Mouse (Mus musculus) thymus, postnatal 14 days (tissue): ENCODE results near the gene Dnajb8.
A peak's percentile ranks its signal among the peaks of the same experiment; 100 is the strongest.

Experiments used
- DNase-seq: peaks from one replicate; pipeline ENCODE4 v3.0.0; 2021

Dnajb8 gene

GRCm38 (mm10) chr6:88232221-88232620 lies 10.2 kb downstream of the Dnajb8 start:
- DNase-seq: no peak

GRCm38 (mm10) chr6:88233996-88234395 lies 11.9 kb downstream of the Dnajb8 start:
- DNase-seq: no peak

GRCm38 (mm10) chr6:88235461-88235860 lies 13.4 kb downstream of the Dnajb8 start:
- no peak for DNase-seq

GRCm38 (mm10) chr6:88235983-88236382 lies 13.9 kb downstream of the Dnajb8 start:
- DNase-seq: no peak

GRCm38 (mm10) chr6:88236513-88236912 lies 14.4 kb downstream of the Dnajb8 start:
- DNase-seq: no peak

GRCm38 (mm10) chr6:88242604-88243003 lies 20.5 kb downstream of the Dnajb8 start:
- peak; percentile 43 for DNase-seq

GRCm38 (mm10) chr6:88249231-88249630 lies 27.2 kb downstream of the Dnajb8 start:
- no peak for DNase-seq

- no peak for DNase-seq
Measured at GRCm38 (mm10) chr6:88251396-88251795, 29.3 kb downstream of the Dnajb8 start.

GRCm38 (mm10) chr6:88251798-88252478 lies 29.9 kb downstream of the Dnajb8 start:
- DNase-seq: no peak

- no peak for DNase-seq
Measured at GRCm38 (mm10) chr6:88254082-88254481, 32.0 kb downstream of the Dnajb8 start.

- DNase-seq: no peak
Measured at GRCm38 (mm10) chr6:88255435-88255834, 33.4 kb downstream of the Dnajb8 start.

GRCm38 (mm10) chr6:88259621-88260020 lies 37.6 kb downstream of the Dnajb8 start:
- no peak for DNase-seq

GRCm38 (mm10) chr6:88260645-88261044 lies 38.6 kb downstream of the Dnajb8 start:
- DNase-seq: no peak

- DNase-seq: no peak
Measured at GRCm38 (mm10) chr6:88262160-88262559, 40.1 kb downstream of the Dnajb8 start.

- no peak for DNase-seq
Measured at GRCm38 (mm10) chr6:88265355-88265754, 43.3 kb downstream of the Dnajb8 start.

- no peak for DNase-seq
Measured at GRCm38 (mm10) chr6:88266055-88266454, 44.0 kb downstream of the Dnajb8 start.

GRCm38 (mm10) chr6:88267068-88267467 lies 45.0 kb downstream of the Dnajb8 start:
- no peak for DNase-seq

GRCm38 (mm10) chr6:88267970-88268369 lies 45.9 kb downstream of the Dnajb8 start:
- DNase-seq: no peak

- no peak for DNase-seq
Measured at GRCm38 (mm10) chr6:88274623-88275022, 52.6 kb downstream of the Dnajb8 start.

- no peak for DNase-seq
Measured at GRCm38 (mm10) chr6:88276221-88276620, 54.2 kb downstream of the Dnajb8 start.

GRCm38 (mm10) chr6:88277242-88277641 lies 55.2 kb downstream of the Dnajb8 start:
- DNase-seq: no peak

- no peak for DNase-seq
Measured at GRCm38 (mm10) chr6:88278141-88278540, 56.1 kb downstream of the Dnajb8 start.

- no peak for DNase-seq
Measured at GRCm38 (mm10) chr6:88290129-88290766, 68.2 kb downstream of the Dnajb8 start.

GRCm38 (mm10) chr6:88292274-88292909 lies 70.3 kb downstream of the Dnajb8 start:
- DNase-seq: no peak
